Mouse (Mus musculus): Measurements from ENCODE around the gene Tgfbr3. TPM values are rescaled to one million over a fixed set of nuclear protein-coding genes. Genes with fewer than 3 reads are reported as not detected.

Gene Tgfbr3
- polyA plus RNA-seq, 1 experiment, result 0.71 TPM

DNA sequence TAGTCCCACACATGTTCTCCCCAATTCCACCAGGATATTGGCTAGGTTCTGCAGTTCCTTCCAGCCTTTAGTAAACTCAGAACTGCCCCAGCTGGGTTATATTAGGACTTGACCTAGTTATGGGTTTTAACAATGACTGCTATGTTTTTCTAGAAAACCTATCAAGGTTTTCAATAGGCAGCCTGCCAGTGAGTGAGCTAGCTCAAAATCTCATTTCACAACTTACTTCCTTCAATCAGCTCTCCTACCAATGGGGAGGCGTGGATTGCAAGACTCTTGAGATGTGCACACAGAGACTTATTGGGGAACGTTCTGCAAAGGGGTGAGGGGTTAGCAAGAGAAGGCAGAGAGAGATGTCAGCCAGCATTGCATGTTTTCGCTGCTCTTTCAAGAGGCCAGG is 196.2 kb downstream of the Tgfbr3 start:
- Histone ChIP-seq H3K27me3 (ENCODE audit: control insufficient read depth, insufficient read depth, insufficient read length) (no peaks in the 10 kb centered on the region), H3K79me2 (ENCODE audit: control insufficient read depth, insufficient read depth) (no peaks in the 10 kb centered on the region), H3K4me3 (no peak overlapping the region), H3ac (ENCODE audit: control insufficient read depth, insufficient read length) (no peak overlapping the region), H3K36me3 (ENCODE audit: control insufficient read depth, insufficient read depth) (no peaks in the 10 kb centered on the region), H3K4me2 (ENCODE audit: low read depth) (no peak overlapping the region)
- TF ChIP-seq SRF (IDR thresholded peaks at IDR 0.05; ENCODE audit: control insufficient read depth, insufficient read length, low read depth) (no peak), MYOD1 (IDR thresholded peaks at IDR 0.05; ENCODE audit: control insufficient read depth in 1 of 3, insufficient read length in 2 of 3, low read depth in 2 of 3) (no peak), TCF12 (IDR thresholded peaks at IDR 0.05; ENCODE audit: insufficient read depth, poor library complexity, severe bottlenecking) (no peak), POLR2AphosphoS2 (IDR thresholded peaks at IDR 0.05; ENCODE audit: insufficient read length, low read depth) (no peak), POLR2A (IDR thresholded peaks at IDR 0.05; ENCODE audit: insufficient read length, low read depth) (no peak), REST (IDR thresholded peaks at IDR 0.05; ENCODE audit: insufficient read depth, insufficient read length) (no peak), MAX (IDR thresholded peaks at IDR 0.05; ENCODE audit: low read depth) (no peak), TCF3 (IDR thresholded peaks at IDR 0.05; ENCODE audit: insufficient read length, low read depth) (no peak), E2F4 (IDR thresholded peaks at IDR 0.05; ENCODE audit: insufficient read depth) (no peak), USF1 (IDR thresholded peaks at IDR 0.05; ENCODE audit: low read depth) (no peak), CEBPB (IDR thresholded peaks at IDR 0.05; ENCODE audit: insufficient read depth, poor library complexity, severe bottlenecking) (no peak), MYOG (IDR thresholded peaks at IDR 0.05; ENCODE audit: control insufficient read depth in 1 of 3, insufficient read depth in 1 of 3, insufficient read length in 2 of 3, low read depth in 2 of 3) (no peak)

DNA sequence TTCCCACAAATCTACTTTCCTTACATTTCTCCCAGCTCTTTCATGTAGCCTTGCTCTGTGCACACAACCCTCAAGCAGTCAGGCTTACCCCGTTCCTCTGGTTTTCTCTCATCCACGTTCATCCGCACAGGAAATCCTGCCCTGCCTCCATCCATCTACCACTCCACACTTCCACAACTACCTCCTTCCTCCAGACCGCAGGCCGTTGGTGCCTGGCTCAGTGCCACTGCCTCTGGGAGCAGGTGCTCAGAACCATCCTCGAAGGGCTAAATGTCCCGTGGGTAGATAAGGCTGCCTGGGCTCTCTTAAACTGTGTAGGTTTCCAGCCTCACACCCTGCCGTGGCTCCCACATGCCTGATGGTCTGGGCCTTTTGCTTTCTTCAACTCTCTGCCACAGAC is 197.3 kb downstream of the Tgfbr3 start:
- Histone ChIP-seq H3K4me3 (no peak overlapping the region), H3K79me2 (ENCODE audit: control insufficient read depth, insufficient read depth) (no peaks in the 10 kb centered on the region), H3K36me3 (ENCODE audit: control insufficient read depth, insufficient read depth) (no peaks in the 10 kb centered on the region), H3K4me2 (ENCODE audit: low read depth) (no peak overlapping the region), H3ac (ENCODE audit: control insufficient read depth, insufficient read length) (no peak overlapping the region), H3K27me3 (ENCODE audit: control insufficient read depth, insufficient read depth, insufficient read length) (no peaks in the 10 kb centered on the region)
- TF ChIP-seq MYOD1 (IDR thresholded peaks at IDR 0.05; ENCODE audit: control insufficient read depth in 1 of 3, insufficient read length in 2 of 3, low read depth in 2 of 3), result peak in 1 of 3 experiments; percentile 15
- TF ChIP-seq POLR2A (IDR thresholded peaks at IDR 0.05; ENCODE audit: insufficient read length, low read depth), result no peak
- no peak for TF ChIP-seq POLR2AphosphoS2 (IDR thresholded peaks at IDR 0.05; ENCODE audit: insufficient read length, low read depth)
- TF ChIP-seq REST (IDR thresholded peaks at IDR 0.05; ENCODE audit: insufficient read depth, insufficient read length), result no peak

DNA sequence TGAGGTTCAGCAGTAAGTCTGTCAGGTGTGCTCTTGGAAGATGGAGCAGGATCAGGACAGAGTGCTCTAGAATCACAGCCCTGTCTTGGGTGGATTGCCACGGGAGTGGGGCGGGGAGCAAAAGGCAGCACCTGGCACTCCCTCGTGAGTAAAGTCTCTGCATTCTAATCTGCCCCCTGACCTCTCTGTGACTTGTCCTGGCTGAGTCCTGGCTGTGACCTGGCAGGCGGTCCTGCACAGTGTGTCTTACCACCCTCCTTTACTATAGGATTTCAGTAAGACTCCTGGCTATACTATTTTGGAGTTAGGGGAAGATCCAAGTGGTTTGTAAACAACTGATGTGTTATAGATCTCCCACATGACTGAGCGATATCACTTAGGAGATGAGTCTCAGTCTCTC is 199.5 kb downstream of the Tgfbr3 start:
- H3K79me2 ChIP-seq (ENCODE audit: control insufficient read depth, insufficient read depth), result no peaks in the 10 kb centered on the region
- no peaks in the 10 kb centered on the region for H3K36me3 ChIP-seq (ENCODE audit: control insufficient read depth, insufficient read depth)
- H3K27me3 ChIP-seq (ENCODE audit: control insufficient read depth, insufficient read depth, insufficient read length), result no peaks in the 10 kb centered on the region
- H3K4me2 ChIP-seq (ENCODE audit: low read depth), result no peak overlapping the region
- H3K4me3 ChIP-seq, result no peak overlapping the region
- TF ChIP-seq MAX (IDR thresholded peaks at IDR 0.05; ENCODE audit: low read depth) (no peak), TCF3 (IDR thresholded peaks at IDR 0.05; ENCODE audit: insufficient read length, low read depth) (no peak), E2F4 (IDR thresholded peaks at IDR 0.05; ENCODE audit: insufficient read depth) (no peak), MYOD1 (IDR thresholded peaks at IDR 0.05; ENCODE audit: control insufficient read depth in 1 of 3, insufficient read length in 2 of 3, low read depth in 2 of 3) (no peak), CEBPB (IDR thresholded peaks at IDR 0.05; ENCODE audit: insufficient read depth, poor library complexity, severe bottlenecking) (no peak), SRF (IDR thresholded peaks at IDR 0.05; ENCODE audit: control insufficient read depth, insufficient read length, low read depth) (no peak), TCF12 (IDR thresholded peaks at IDR 0.05; ENCODE audit: insufficient read depth, poor library complexity, severe bottlenecking) (no peak), USF1 (IDR thresholded peaks at IDR 0.05; ENCODE audit: low read depth) (no peak), POLR2A (IDR thresholded peaks at IDR 0.05; ENCODE audit: insufficient read length, low read depth) (no peak), REST (IDR thresholded peaks at IDR 0.05; ENCODE audit: insufficient read depth, insufficient read length) (no peak)
- H3ac ChIP-seq (ENCODE audit: control insufficient read depth, insufficient read length), result no peak overlapping the region

DNA sequence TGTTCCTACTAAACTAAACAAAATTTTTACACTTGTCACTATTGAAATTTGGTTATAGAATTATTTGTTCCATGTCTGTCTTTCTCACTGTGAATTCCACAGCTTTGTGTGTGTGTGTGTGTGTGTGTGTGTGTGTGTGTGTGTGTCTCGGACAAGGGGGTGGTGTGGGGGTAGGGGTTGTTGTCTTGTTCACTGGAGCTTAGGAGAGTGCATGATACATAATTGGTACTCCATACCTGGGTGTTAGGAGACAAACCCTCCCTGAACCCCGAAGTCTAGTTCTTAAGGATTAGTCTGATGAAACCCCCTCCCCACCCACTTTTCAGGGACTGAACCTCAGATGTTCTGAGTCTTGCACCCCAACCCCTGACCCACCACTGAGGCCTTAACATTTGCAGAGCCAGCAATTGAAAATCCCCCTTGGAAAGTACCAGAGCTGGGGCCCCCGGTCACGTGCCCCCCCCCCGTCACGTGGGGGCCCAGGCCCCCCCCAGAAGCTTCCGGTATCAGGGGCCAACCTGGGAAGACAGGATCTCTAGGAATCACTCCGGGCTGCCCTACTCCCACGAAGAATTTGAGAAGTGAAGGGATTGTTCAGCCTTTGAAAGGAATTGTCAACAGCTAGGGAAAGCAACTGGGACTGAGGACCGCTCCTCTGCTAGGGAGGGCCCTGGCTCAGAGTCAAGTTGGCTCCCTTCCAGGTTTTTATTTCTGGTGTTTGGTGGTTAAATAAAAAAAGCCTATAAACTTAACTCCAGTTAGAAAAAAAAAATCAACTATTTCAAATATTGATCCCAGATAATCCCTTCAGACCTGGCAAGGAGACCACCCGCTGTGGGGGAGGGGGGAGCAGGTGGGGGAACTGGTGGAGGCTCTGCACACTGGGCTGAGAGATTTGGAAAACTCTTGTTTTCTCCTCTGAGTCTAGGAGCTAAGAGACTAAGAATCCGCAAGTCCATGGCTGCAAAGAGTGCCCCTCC is 201.3 kb downstream of the Tgfbr3 start:
- no peaks in the 10 kb centered on the region for H3K79me2 ChIP-seq (ENCODE audit: control insufficient read depth, insufficient read depth)
- no peak for TF ChIP-seq TCF12 (IDR thresholded peaks at IDR 0.05; ENCODE audit: insufficient read depth, poor library complexity, severe bottlenecking)
- TF ChIP-seq USF1 (IDR thresholded peaks at IDR 0.05; ENCODE audit: low read depth), result peak; percentile 71
- H3K36me3 ChIP-seq (ENCODE audit: control insufficient read depth, insufficient read depth), result no peaks in the 10 kb centered on the region
- peak overlapping the region; percentile 69 for H3K4me2 ChIP-seq (ENCODE audit: low read depth)
- H3K27me3 ChIP-seq (ENCODE audit: control insufficient read depth, insufficient read depth, insufficient read length), result no peaks in the 10 kb centered on the region
- no peak overlapping the region for H3ac ChIP-seq (ENCODE audit: control insufficient read depth, insufficient read length)
- H3K4me3 ChIP-seq, result no peak overlapping the region

DNA sequence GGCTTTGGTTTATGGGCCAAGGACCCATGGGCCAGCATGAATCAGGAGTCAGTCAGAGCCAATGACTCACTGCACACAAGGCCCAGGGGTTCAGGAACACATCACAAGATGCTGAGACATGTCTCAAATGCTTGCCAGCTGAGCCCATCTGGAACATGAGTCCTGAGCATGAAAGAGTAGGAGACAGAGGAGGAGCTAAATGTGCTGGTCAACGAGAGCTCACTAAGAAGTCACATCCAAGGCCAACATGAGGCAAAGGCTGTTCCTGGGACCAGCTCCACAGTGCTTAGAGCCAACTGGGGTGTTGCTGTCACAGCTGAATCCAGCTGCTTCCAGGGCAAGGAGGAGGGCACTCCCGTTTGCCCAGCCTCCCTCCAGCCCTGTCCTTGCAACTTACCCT is 202.1 kb downstream of the Tgfbr3 start:
- Histone ChIP-seq H3K4me3 (no peak overlapping the region), H3K4me2 (ENCODE audit: low read depth) (peak overlapping the region; percentile 69), H3K79me2 (ENCODE audit: control insufficient read depth, insufficient read depth) (no peaks in the 10 kb centered on the region), H3K36me3 (ENCODE audit: control insufficient read depth, insufficient read depth) (no peaks in the 10 kb centered on the region), H3K27me3 (ENCODE audit: control insufficient read depth, insufficient read depth, insufficient read length) (no peaks in the 10 kb centered on the region), H3ac (ENCODE audit: control insufficient read depth, insufficient read length) (no peak overlapping the region)
- no peak for TF ChIP-seq REST (IDR thresholded peaks at IDR 0.05; ENCODE audit: insufficient read depth, insufficient read length)
- no peak for TF ChIP-seq E2F4 (IDR thresholded peaks at IDR 0.05; ENCODE audit: insufficient read depth)
- peak; percentile 31 for TF ChIP-seq POLR2A (IDR thresholded peaks at IDR 0.05; ENCODE audit: insufficient read length, low read depth)
- peak in 2 of 3 experiments; percentile 24 to 53 for TF ChIP-seq MYOD1 (IDR thresholded peaks at IDR 0.05; ENCODE audit: control insufficient read depth in 1 of 3, insufficient read length in 2 of 3, low read depth in 2 of 3)
- peak; percentile 0 for TF ChIP-seq USF1 (IDR thresholded peaks at IDR 0.05; ENCODE audit: low read depth)

Measured in myocyte (in vitro differentiated cells).